Mouse (Mus musculus) limb, embryonic 11.5 days (tissue): ENCODE measurements around the gene Rnf40. TPM values are rescaled to one million over a fixed set of nuclear protein-coding genes. Genes with fewer than 3 reads are reported as not detected.
"Not testable (repeated sequence)": the region's sequence is repeated elsewhere in the genome, so short reads cannot be mapped to it uniquely, and the experiment has no call there.

Experiments
- ATAC-seq: fragments of 200-750 bp; cut with Nextera tagmentation; 2 replicates; pipeline ENCODE4 v1.8.0; 2017; ENCODE audit warnings: low read depth; ENCODE audit not compliant: insufficient number of reproducible peaks, low FRiP score, low TSS enrichment
- DNase-seq: peaks from one replicate; pipeline ENCODE4 v3.0.0-alpha.2; 2015; ENCODE audit warnings: low spot score
- H3K27ac ChIP-seq: fragments of 300-500 bp; sonication (generic); replicated peaks from 2 replicates; pipeline ENCODE4 v1.5.1; 2014; ENCODE audit warnings: low read depth, mild to moderate bottlenecking, low read length
- H3K27me3 ChIP-seq: fragments of 300-500 bp; sonication (generic); 2 replicates; pipeline ENCODE4 v1.6.1; 2014; ENCODE audit warnings: mild to moderate bottlenecking, low read length, mixed read lengths; ENCODE audit not compliant: control insufficient read depth, insufficient read depth
- H3K36me3 ChIP-seq: fragments of 300-500 bp; sonication (generic); 2 replicates; pipeline ENCODE4 v1.6.1; 2014; ENCODE audit warnings: mild to moderate bottlenecking, low read length, moderate library complexity, mixed read lengths; ENCODE audit not compliant: control insufficient read depth, insufficient read depth
- H3K4me1 ChIP-seq: fragments of 300-500 bp; sonication (generic); 2 replicates; pipeline ENCODE4 v1.6.1; 2014; ENCODE audit warnings: low read length, mixed read lengths; ENCODE audit not compliant: control insufficient read depth, insufficient read depth
- H3K4me2 ChIP-seq: fragments of 300-500 bp; sonication (generic); 2 replicates; pipeline ENCODE4 v1.6.1; 2014; ENCODE audit warnings: low read depth, mild to moderate bottlenecking, moderate library complexity; ENCODE audit not compliant: severe bottlenecking
- H3K4me3 ChIP-seq: fragments of 300-500 bp; sonication (generic); 2 replicates; pipeline ENCODE4 v1.5.1; 2014; ENCODE audit warnings: low read depth, low read length
- H3K9ac ChIP-seq: fragments of 300-500 bp; sonication (generic); 2 replicates; pipeline ENCODE4 v1.6.1; 2014; ENCODE audit warnings: mild to moderate bottlenecking, low read length
- H3K9me3 ChIP-seq: fragments of 300-500 bp; sonication (generic); 2 replicates; pipeline ENCODE4 v1.6.1; 2016; ENCODE audit warnings: low read length; ENCODE audit not compliant: control insufficient read depth
- WGBS: fragments of 180-500 bp; shearing (Covaris S2); extraction: QIAGEN DNeasy Blood & Tissue Kit; methylation state at CpG from one replicate; pipeline ENCODE4 v1.1.7; 2014; 5-methylcytosine and 5-hydroxymethylcytosine counted together
- polyA plus RNA-seq: library from polyadenylated mRNA; unstranded; fragments of >200 nt; fragmentation: Nextera tagmentation; extraction: Ambion mirVana; gene quantifications from 2 replicates; pipeline ENCODE4 v1.2.1, GENCODE M21; 2014

Rnf40 gene
- polyA plus RNA-seq, 1 experiment from 2014 or later = 44.3 TPM

DNA sequence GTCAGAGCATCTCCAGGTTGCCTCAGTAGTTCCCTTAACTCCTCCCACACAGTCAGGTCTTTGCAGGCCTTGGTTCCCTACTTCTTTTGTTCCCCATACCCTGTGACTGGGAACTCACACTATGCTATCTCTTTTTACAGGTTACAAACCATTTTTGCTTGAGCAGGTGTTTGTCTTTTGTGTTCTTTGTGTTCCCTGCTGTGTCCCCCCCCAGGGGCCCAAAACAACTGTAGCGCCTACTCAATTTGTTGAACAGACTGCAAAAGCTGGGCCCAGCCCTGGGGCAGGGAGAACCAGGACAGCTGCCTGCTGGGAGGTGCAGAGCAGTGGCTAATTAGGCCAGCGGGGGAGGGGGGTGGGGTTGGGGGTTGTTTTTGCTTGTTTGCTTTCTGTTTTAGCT lies 29.4 kb downstream of the Rnf40 start:
- 42% methylated on average over 2 of the region's 2 CpGs for WGBS
- H3K4me3 ChIP-seq = no peak overlapping the region
- no peaks in the 10 kb centered on the region for H3K36me3 ChIP-seq
- no peak overlapping the region for H3K27ac ChIP-seq
- H3K9ac ChIP-seq = no peak overlapping the region
- ATAC-seq = no peak
- no peaks in the 10 kb centered on the region for H3K9me3 ChIP-seq
- no peaks in the 10 kb centered on the region for H3K27me3 ChIP-seq
- no peak overlapping the region for H3K4me2 ChIP-seq
- no peak for DNase-seq
- H3K4me1 ChIP-seq = no peaks in the 10 kb centered on the region

GRCm38 (mm10) chr7:127618402-127618801 lies 29.8 kb downstream of the Rnf40 start:
- not testable (repeated sequence) for DNase-seq, H3K4me2 ChIP-seq, H3K27me3 ChIP-seq, ATAC-seq, H3K27ac ChIP-seq, H3K9me3 ChIP-seq, H3K36me3 ChIP-seq, H3K4me1 ChIP-seq, H3K9ac ChIP-seq, H3K4me3 ChIP-seq
- WGBS = 90% methylated on average over 7 of the region's 8 CpGs

DNA sequence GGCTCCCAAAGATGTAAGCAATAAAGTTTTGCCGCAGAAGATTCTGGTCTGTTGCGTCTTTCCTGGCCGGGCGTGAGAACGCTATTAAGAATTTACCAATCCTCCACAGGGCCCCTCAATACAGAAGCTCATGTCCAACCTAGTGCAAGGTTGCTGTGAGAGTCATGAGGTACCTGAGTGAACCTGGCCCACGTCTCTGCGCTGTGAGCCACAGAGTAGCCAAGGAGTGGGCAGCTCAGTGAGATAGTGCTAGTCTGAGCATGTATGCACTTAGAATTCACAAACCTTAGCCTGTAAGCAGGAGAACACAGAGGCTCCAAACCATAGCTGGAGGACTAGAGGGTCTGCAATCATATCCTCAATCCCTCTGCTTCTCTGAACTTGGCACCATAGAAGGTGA lies 37.5 kb downstream of the Rnf40 start:
- Histone ChIP-seq H3K27me3 (no peaks in the 10 kb centered on the region), H3K27ac (no peak overlapping the region), H3K4me3 (no peak overlapping the region), H3K36me3 (no peaks in the 10 kb centered on the region), H3K9me3 (no peaks in the 10 kb centered on the region), H3K4me2 (no peak overlapping the region), H3K4me1 (no peaks in the 10 kb centered on the region), H3K9ac (no peak overlapping the region)
- no peak for ATAC-seq
- DNase-seq = no peak
- WGBS = 94% methylated on average over 7 of the region's 7 CpGs

GRCm38 (mm10) chr7:127626471-127626870 lies 37.9 kb downstream of the Rnf40 start:
- Histone ChIP-seq H3K4me2 (no peak overlapping the region), H3K4me3 (no peak overlapping the region), H3K9ac (no peak overlapping the region), H3K36me3 (no peaks in the 10 kb centered on the region), H3K9me3 (no peaks in the 10 kb centered on the region), H3K4me1 (no peaks in the 10 kb centered on the region), H3K27ac (no peak overlapping the region), H3K27me3 (no peaks in the 10 kb centered on the region)
- 91% methylated on average over 4 of the region's 4 CpGs for WGBS
- ATAC-seq (no peak), DNase-seq (peak; percentile 14)

- no peak for ATAC-seq
- no peaks in the 10 kb centered on the region for H3K27me3 ChIP-seq
- no peak for DNase-seq
- no peak overlapping the region for H3K9ac ChIP-seq
- H3K4me3 ChIP-seq = no peak overlapping the region
- H3K4me1 ChIP-seq = no peaks in the 10 kb centered on the region
- H3K27ac ChIP-seq = no peak overlapping the region
- no peak overlapping the region for H3K4me2 ChIP-seq
- no peaks in the 10 kb centered on the region for H3K36me3 ChIP-seq
- WGBS = 83% methylated on average over 5 of the region's 5 CpGs
- H3K9me3 ChIP-seq = no peaks in the 10 kb centered on the region
These were observed 40.1 kb downstream of the Rnf40 start for GRCm38 (mm10) chr7:127628646-127629045.

DNA sequence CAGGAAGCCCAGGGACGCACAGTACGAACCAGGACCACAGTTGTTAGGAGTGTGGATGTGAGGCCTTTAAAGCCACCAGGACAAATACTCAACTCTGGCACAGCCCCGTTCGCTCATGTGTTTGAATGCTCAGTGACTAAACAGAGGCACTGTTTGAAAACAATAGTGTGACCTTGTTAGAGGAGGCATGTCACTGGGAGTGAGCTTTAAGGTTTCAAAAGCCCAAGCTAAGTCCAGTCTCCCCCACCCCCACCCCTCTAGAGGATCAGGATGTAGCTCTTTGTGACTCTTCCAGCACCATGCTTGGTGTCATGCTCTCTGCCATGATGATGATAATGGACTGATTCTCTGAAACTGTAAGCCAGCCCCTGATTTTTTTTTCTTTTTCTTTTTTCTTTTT lies 42.8 kb downstream of the Rnf40 start:
- ATAC-seq = no peak
- Histone ChIP-seq H3K4me3 (no peak overlapping the region), H3K27ac (no peak overlapping the region), H3K4me2 (no peak overlapping the region), H3K9me3 (no peaks in the 10 kb centered on the region), H3K9ac (no peak overlapping the region), H3K27me3 (no peaks in the 10 kb centered on the region), H3K4me1 (no peaks in the 10 kb centered on the region), H3K36me3 (no peaks in the 10 kb centered on the region)
- no peak for DNase-seq
- WGBS = 92% methylated on average over 4 of the region's 4 CpGs

- H3K4me3 ChIP-seq = peak overlapping the region; percentile 33
- no peaks in the 10 kb centered on the region for H3K27me3 ChIP-seq
- WGBS = under 1% methylated on average over 27 of the region's 27 CpGs
- H3K9me3 ChIP-seq = no peaks in the 10 kb centered on the region
- ATAC-seq = 0 out of 2 replicates have a peak, but pooled peaks have one; percentile 39
- no peaks in the 10 kb centered on the region for H3K36me3 ChIP-seq
- peak overlapping the region; percentile 62; the same call in 1 of the 2 replicates for H3K9ac ChIP-seq
- no peak overlapping the region for H3K27ac ChIP-seq
- no peaks in the 10 kb centered on the region for H3K4me1 ChIP-seq
- peak overlapping the region; percentile 49 for H3K4me2 ChIP-seq
- DNase-seq = peak; percentile 85
These were observed 48.4 kb downstream of the Rnf40 start for GRCm38 (mm10) chr7:127636963-127637362.

GRCm38 (mm10) chr7:127641260-127641659 lies 52.7 kb downstream of the Rnf40 start:
- H3K4me1 ChIP-seq = no peaks in the 10 kb centered on the region
- ATAC-seq (no peak), DNase-seq (no peak)
- H3K4me3 ChIP-seq = no peak overlapping the region
- H3K27me3 ChIP-seq = no peaks in the 10 kb centered on the region
- H3K9ac ChIP-seq = no peak overlapping the region
- H3K36me3 ChIP-seq = no peaks in the 10 kb centered on the region
- no peak overlapping the region for H3K27ac ChIP-seq
- H3K4me2 ChIP-seq = no peak overlapping the region
- no peaks in the 10 kb centered on the region for H3K9me3 ChIP-seq
- 51% methylated on average over 4 of the region's 4 CpGs for WGBS

- Histone ChIP-seq H3K36me3 (no peaks in the 10 kb centered on the region), H3K9ac (no peak overlapping the region), H3K4me2 (no peak overlapping the region), H3K27ac (no peak overlapping the region), H3K4me1 (no peaks in the 10 kb centered on the region), H3K27me3 (no peaks in the 10 kb centered on the region), H3K9me3 (no peaks in the 10 kb centered on the region), H3K4me3 (no peak overlapping the region)
- 77% methylated on average over 4 of the region's 4 CpGs for WGBS
- ATAC-seq = no peak
- DNase-seq = no peak
These were observed 53.7 kb downstream of the Rnf40 start for GRCm38 (mm10) chr7:127642254-127642653.
